Mouse (Mus musculus): ENCODE results near the gene Dpf1. TPM values are rescaled to one million over a fixed set of nuclear protein-coding genes. Genes with fewer than 3 reads are reported as not detected.

Gene Dpf1
- total and polyA plus RNA-seq, 2 experiments from 2014 or later, result 0.61 TPM; not detected in 1

DNA sequence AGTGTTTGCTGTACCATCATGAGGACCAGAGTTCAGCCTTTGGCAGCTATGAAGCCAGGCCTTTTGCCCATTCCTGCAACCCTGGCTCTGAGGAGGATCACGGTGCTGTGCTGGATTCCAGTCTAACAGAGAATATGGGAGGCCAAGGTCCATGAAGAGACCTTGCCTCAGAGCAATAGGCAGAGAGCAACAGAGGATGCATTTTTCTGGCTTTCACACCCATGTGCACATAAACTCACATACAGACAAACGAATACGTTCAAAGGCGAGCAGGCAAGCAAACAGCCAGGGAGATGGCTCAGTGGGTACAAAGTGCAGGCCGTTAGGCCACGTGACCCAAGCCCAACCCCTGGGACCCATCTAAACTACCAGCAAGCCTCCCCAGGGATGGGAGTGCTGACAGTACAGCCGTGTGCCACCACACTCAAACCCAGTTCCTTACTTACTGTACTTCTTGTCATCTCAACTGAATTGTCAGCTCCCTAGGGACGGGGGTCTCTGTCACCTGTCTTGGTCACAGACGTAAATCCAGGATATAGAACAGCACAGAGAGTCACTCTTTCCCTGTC lies 34.7 kb downstream of the Dpf1 start:
- DNase-seq (ENCODE audit: low spot score) (no peak), ATAC-seq (ENCODE audit: insufficient read depth, low read depth) (no peak)
- no peaks in the 10 kb centered on the region for H3K27me3 ChIP-seq (ENCODE audit: control insufficient read depth, insufficient read depth, low read length)
- no peaks in the 10 kb centered on the region for H3K4me1 ChIP-seq (ENCODE audit: control insufficient read depth, insufficient read depth)
- TF ChIP-seq CTCF (IDR thresholded peaks at IDR 0.05; ENCODE audit: low read depth) (no peak), EP300 (IDR thresholded peaks at IDR 0.05; ENCODE audit: low read depth) (no peak)
- no peak overlapping the region for H3K4me2 ChIP-seq (ENCODE audit: low read depth, low read length)
- H3K4me3 ChIP-seq (ENCODE audit: low read depth, low read length), result no peak overlapping the region
- H3K9me3 ChIP-seq (replicated peaks; ENCODE audit: control insufficient read depth, low read length), result no peaks in the 10 kb centered on the region
- no peak overlapping the region for H3K9ac ChIP-seq (replicated peaks; ENCODE audit: low read depth, low read length)
- no peaks in the 10 kb centered on the region for H3K36me3 ChIP-seq (replicated peaks; ENCODE audit: control insufficient read depth, insufficient read depth, low read length)
- no peak overlapping the region for H3K27ac ChIP-seq (ENCODE audit: low read depth)
- 88% methylated on average over 9 of the region's 9 CpGs for WGBS

DNA sequence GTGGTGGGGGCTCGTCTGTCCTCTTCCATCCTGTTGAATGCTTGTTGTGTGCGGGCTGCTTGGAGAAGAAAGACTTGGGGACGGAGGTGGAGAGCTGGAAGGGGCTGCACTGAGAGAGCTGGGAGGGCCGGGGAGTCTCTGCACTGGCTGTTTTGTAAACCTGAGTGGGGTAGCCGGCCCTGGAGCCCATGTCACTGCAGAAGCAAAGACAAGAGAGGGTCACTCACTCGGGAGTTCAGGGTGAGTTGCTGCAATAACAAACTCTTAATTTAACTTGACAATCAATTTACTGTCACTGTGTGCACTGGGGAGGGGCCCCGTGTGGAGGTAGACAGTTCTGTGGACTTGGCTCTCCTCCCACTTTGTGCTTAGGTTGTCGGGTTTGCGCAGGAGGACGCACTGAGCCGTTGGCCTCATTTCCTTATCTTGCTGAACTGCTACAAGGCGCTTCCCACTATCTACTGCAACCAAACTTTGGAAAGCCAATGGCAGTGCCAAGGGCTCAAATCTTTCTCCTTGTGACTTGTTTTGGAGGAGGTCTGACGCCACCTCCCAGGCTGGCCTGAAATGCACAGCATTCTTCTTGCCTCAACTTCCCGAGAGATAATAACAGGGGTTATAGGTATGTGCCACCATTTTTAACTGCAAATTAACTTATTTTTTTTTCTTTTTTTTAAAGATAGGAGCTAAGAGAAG lies 35.4 kb downstream of the Dpf1 start:
- Histone ChIP-seq H3K36me3 (replicated peaks; ENCODE audit: control insufficient read depth, insufficient read depth, low read length) (no peaks in the 10 kb centered on the region), H3K9ac (replicated peaks; ENCODE audit: low read depth, low read length) (no peak overlapping the region), H3K4me1 (ENCODE audit: control insufficient read depth, insufficient read depth) (no peaks in the 10 kb centered on the region), H3K27me3 (ENCODE audit: control insufficient read depth, insufficient read depth, low read length) (no peaks in the 10 kb centered on the region), H3K4me3 (ENCODE audit: low read depth, low read length) (no peak overlapping the region), H3K4me2 (ENCODE audit: low read depth, low read length) (no peak overlapping the region), H3K27ac (ENCODE audit: low read depth) (no peak overlapping the region), H3K9me3 (replicated peaks; ENCODE audit: control insufficient read depth, low read length) (no peaks in the 10 kb centered on the region)
- DNase-seq (ENCODE audit: low spot score) (no peak), ATAC-seq (ENCODE audit: insufficient read depth, low read depth) (no peak)
- TF ChIP-seq EP300 (IDR thresholded peaks at IDR 0.05; ENCODE audit: low read depth) (no peak), CTCF (IDR thresholded peaks at IDR 0.05; ENCODE audit: low read depth) (no peak)
- WGBS, result 56% methylated on average over 14 of the region's 14 CpGs

DNA sequence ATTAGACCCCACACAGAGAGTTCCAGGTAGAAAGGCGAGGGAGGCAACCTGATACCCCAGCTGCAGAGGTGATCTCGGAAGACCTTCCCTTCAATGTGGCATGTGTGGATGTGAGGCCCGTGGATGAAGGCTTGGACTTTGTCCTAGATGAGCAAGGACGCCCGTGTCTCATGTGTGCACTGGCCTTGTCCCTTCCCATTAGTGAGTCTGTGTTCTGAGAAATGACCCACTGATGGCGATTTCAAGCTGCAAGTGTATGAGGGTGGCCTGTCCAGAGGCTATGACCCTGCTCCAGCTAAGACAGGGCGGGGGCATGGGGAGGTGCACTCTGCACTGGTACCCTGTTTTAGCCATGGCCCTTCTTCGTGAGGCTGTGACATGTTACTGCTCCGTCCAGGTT lies 36.5 kb downstream of the Dpf1 start:
- Histone ChIP-seq H3K9me3 (replicated peaks; ENCODE audit: control insufficient read depth, low read length) (no peaks in the 10 kb centered on the region), H3K4me3 (ENCODE audit: low read depth, low read length) (no peak overlapping the region), H3K36me3 (replicated peaks; ENCODE audit: control insufficient read depth, insufficient read depth, low read length) (no peaks in the 10 kb centered on the region), H3K4me2 (ENCODE audit: low read depth, low read length) (no peak overlapping the region), H3K9ac (replicated peaks; ENCODE audit: low read depth, low read length) (no peak overlapping the region), H3K4me1 (ENCODE audit: control insufficient read depth, insufficient read depth) (no peaks in the 10 kb centered on the region), H3K27ac (ENCODE audit: low read depth) (no peak overlapping the region), H3K27me3 (ENCODE audit: control insufficient read depth, insufficient read depth, low read length) (no peaks in the 10 kb centered on the region)
- DNase-seq (ENCODE audit: low spot score) (no peak), ATAC-seq (ENCODE audit: insufficient read depth, low read depth) (no peak)
- WGBS, result 95% methylated on average over 9 of the region's 9 CpGs
- TF ChIP-seq EP300 (IDR thresholded peaks at IDR 0.05; ENCODE audit: low read depth), result no peak
- TF ChIP-seq CTCF (IDR thresholded peaks at IDR 0.05; ENCODE audit: low read depth), result no peak

DNA sequence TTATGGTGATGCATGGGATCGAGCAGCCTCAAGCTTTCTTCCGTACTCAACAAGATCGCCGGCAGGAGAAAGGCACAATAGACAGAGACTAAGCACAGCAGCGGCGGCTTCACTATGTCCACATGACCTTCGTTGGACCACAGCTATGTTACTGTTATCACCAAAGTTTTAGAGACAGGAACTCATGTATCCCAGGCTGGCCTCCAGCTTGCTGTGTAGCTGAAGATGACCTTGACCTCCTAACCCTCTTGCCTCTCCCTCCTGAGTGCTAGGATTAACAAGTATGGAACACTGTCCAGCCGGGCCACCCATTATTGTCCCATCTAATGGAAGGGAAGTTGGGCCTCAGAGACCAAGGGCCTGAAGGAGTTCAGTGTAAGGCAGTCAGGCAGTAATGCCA lies 37.1 kb downstream of the Dpf1 start:
- Histone ChIP-seq H3K9me3 (replicated peaks; ENCODE audit: control insufficient read depth, low read length) (no peaks in the 10 kb centered on the region), H3K27ac (ENCODE audit: low read depth) (no peak overlapping the region), H3K36me3 (replicated peaks; ENCODE audit: control insufficient read depth, insufficient read depth, low read length) (no peaks in the 10 kb centered on the region), H3K9ac (replicated peaks; ENCODE audit: low read depth, low read length) (no peak overlapping the region), H3K4me3 (ENCODE audit: low read depth, low read length) (no peak overlapping the region), H3K4me2 (ENCODE audit: low read depth, low read length) (no peak overlapping the region), H3K27me3 (ENCODE audit: control insufficient read depth, insufficient read depth, low read length) (no peaks in the 10 kb centered on the region), H3K4me1 (ENCODE audit: control insufficient read depth, insufficient read depth) (no peaks in the 10 kb centered on the region)
- 76% methylated on average over 8 of the region's 8 CpGs for WGBS
- ATAC-seq (ENCODE audit: insufficient read depth, low read depth) (no peak), DNase-seq (ENCODE audit: low spot score) (no peak)
- TF ChIP-seq CTCF (IDR thresholded peaks at IDR 0.05; ENCODE audit: low read depth), result no peak
- TF ChIP-seq EP300 (IDR thresholded peaks at IDR 0.05; ENCODE audit: low read depth), result no peak

DNA sequence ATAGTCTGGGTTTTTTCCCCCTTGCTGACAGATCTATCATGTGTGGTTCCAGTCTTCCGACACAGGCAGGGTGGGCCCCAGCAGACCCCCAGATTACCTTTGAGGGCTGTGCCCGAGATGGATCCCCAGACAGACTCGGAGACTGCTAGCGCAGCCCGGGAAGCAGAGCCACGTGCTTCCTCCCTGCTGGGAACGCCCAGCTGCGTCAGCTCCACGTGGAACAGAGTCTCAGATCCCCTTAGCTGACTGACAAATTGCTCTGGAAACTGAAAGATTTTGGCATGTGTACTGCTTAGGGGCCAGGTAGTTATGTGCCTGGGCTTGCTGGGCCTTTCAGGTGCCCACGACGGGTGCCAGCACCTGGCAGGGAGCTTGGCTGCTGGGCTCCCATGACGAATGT lies 38.0 kb downstream of the Dpf1 start:
- no peak overlapping the region for H3K4me2 ChIP-seq (ENCODE audit: low read depth, low read length)
- H3K9me3 ChIP-seq (replicated peaks; ENCODE audit: control insufficient read depth, low read length), result no peaks in the 10 kb centered on the region
- no peak for DNase-seq (ENCODE audit: low spot score)
- H3K36me3 ChIP-seq (replicated peaks; ENCODE audit: control insufficient read depth, insufficient read depth, low read length), result no peaks in the 10 kb centered on the region
- no peak overlapping the region for H3K4me3 ChIP-seq (ENCODE audit: low read depth, low read length)
- no peaks in the 10 kb centered on the region for H3K27me3 ChIP-seq (ENCODE audit: control insufficient read depth, insufficient read depth, low read length)
- TF ChIP-seq EP300 (IDR thresholded peaks at IDR 0.05; ENCODE audit: low read depth) (no peak), CTCF (IDR thresholded peaks at IDR 0.05; ENCODE audit: low read depth) (no peak)
- WGBS, result 72% methylated on average over 12 of the region's 12 CpGs
- no peak overlapping the region for H3K9ac ChIP-seq (replicated peaks; ENCODE audit: low read depth, low read length)
- H3K27ac ChIP-seq (ENCODE audit: low read depth), result no peak overlapping the region
- ATAC-seq (ENCODE audit: insufficient read depth, low read depth), result no peak
- H3K4me1 ChIP-seq (ENCODE audit: control insufficient read depth, insufficient read depth), result no peaks in the 10 kb centered on the region

Measured in heart, postnatal 0 days (tissue).